Mouse (Mus musculus) cortical plate, adult 2 months (tissue): Measurements from ENCODE around the gene Asb18.

Source experiments
- CTCF ChIP-seq: fragments of 200-500 bp; IDR thresholded peaks from 2 replicates; pipeline ENCODE4 v1.5.1; 2011; ENCODE audit warnings: mild to moderate bottlenecking, control low read depth, low read length; ENCODE audit not compliant: insufficient read depth; ENCODE audit errors: extremely low read depth
- POLR2A ChIP-seq: fragments of 200-500 bp; IDR thresholded peaks from 2 replicates; pipeline ENCODE4 v1.6.1; 2011; ENCODE audit warnings: mild to moderate bottlenecking, low read length, control low read depth; ENCODE audit not compliant: insufficient read depth; ENCODE audit errors: extremely low read depth

- no peak for TF ChIP-seq POLR2A
- TF ChIP-seq CTCF = no peak
Observed at GRCm38 (mm10) chr1:89940961-89941524, 73.4 kb downstream of the Asb18 start.
